Mouse (Mus musculus): ENCODE measurements around the gene Mrs2. TPM values are rescaled to one million over a fixed set of nuclear protein-coding genes. Genes with fewer than 3 reads are reported as not detected.
"Not testable (repeated sequence)": the region's sequence is repeated elsewhere in the genome, so short reads cannot be mapped to it uniquely, and the experiment has no call there.

The Mrs2 gene
- polyA plus RNA-seq, 1 experiment = 23.9 TPM

GRCm38 (mm10) chr13:24985435-24985834 lies 34.7 kb downstream of the Mrs2 start:
- 0 out of 2 replicates have a peak, but pooled peaks cover 2% of the 10 kb centered on the region for H3K36me3 ChIP-seq (ENCODE audit: control insufficient read depth, insufficient read depth, low read length)

GRCm38 (mm10) chr13:24981031-24981430 lies 39.1 kb downstream of the Mrs2 start:
- H3K27me3 ChIP-seq (replicated peaks; ENCODE audit: control insufficient read depth, insufficient read depth, low read length) = no peaks in the 10 kb centered on the region
- H3K27ac ChIP-seq (ENCODE audit: insufficient read depth, low read depth, low read length) = no peak overlapping the region
- H3K4me1 ChIP-seq (ENCODE audit: control insufficient read depth, insufficient read depth, low read length) = peaks cover 4% of the 10 kb centered on the region
- 85% methylated on average over 6 of the region's 6 CpGs for WGBS
- TF ChIP-seq POLR2A (IDR thresholded peaks at IDR 0.05; ENCODE audit: low read depth, low read length) (no peak), CTCF (conservative IDR thresholded peaks at IDR 0.05; ENCODE audit: insufficient read depth, insufficient read length, low read depth, low read length) (no peak)
- DNase-seq = no peak
- no peak overlapping the region for H3K4me3 ChIP-seq (ENCODE audit: insufficient read depth, low read depth, low read length)
- H3K36me3 ChIP-seq (ENCODE audit: control insufficient read depth, insufficient read depth, low read length) = no peaks in the 10 kb centered on the region

More at GRCm38 (mm10) chr13:24985435-24985834, 34.7 kb downstream of the Mrs2 start:
- 89% methylated on average over 2 of the region's 2 CpGs for WGBS
- peaks cover 4% of the 10 kb centered on the region; the same call in 1 of the 2 replicates for H3K4me1 ChIP-seq (ENCODE audit: control insufficient read depth, insufficient read depth, low read length)
- no peak overlapping the region for H3K27ac ChIP-seq (ENCODE audit: insufficient read depth, low read depth, low read length)
- no peak for DNase-seq
- TF ChIP-seq POLR2A (IDR thresholded peaks at IDR 0.05; ENCODE audit: low read depth, low read length) = no peak
- no peak for TF ChIP-seq CTCF (conservative IDR thresholded peaks at IDR 0.05; ENCODE audit: insufficient read depth, insufficient read length, low read depth, low read length)
- no peaks in the 10 kb centered on the region for H3K27me3 ChIP-seq (replicated peaks; ENCODE audit: control insufficient read depth, insufficient read depth, low read length)
- H3K4me3 ChIP-seq (ENCODE audit: insufficient read depth, low read depth, low read length) = no peak overlapping the region

- 62% methylated on average over 5 of the region's 5 CpGs for WGBS
- Histone ChIP-seq H3K4me1 (ENCODE audit: control insufficient read depth, insufficient read depth, low read length) (peaks cover 4% of the 10 kb centered on the region), H3K27ac (ENCODE audit: insufficient read depth, low read depth, low read length) (no peak overlapping the region), H3K4me3 (ENCODE audit: insufficient read depth, low read depth, low read length) (no peak overlapping the region), H3K27me3 (replicated peaks; ENCODE audit: control insufficient read depth, insufficient read depth, low read length) (no peaks in the 10 kb centered on the region), H3K36me3 (ENCODE audit: control insufficient read depth, insufficient read depth, low read length) (no peaks in the 10 kb centered on the region)
- TF ChIP-seq POLR2A (IDR thresholded peaks at IDR 0.05; ENCODE audit: low read depth, low read length) (no peak), CTCF (conservative IDR thresholded peaks at IDR 0.05; ENCODE audit: insufficient read depth, insufficient read length, low read depth, low read length) (no peak)
- peak; percentile 93 for DNase-seq
Measured at GRCm38 (mm10) chr13:24977820-24978342, 42.3 kb downstream of the Mrs2 start.

GRCm38 (mm10) chr13:24976384-24976783 lies 43.8 kb downstream of the Mrs2 start:
- 81% methylated on average over 4 of the region's 4 CpGs for WGBS
- H3K27ac ChIP-seq (ENCODE audit: insufficient read depth, low read depth, low read length) = no peak overlapping the region

GRCm38 (mm10) chr13:24971776-24972175 lies 48.4 kb downstream of the Mrs2 start:
- not testable (repeated sequence) for H3K36me3 ChIP-seq (ENCODE audit: control insufficient read depth, insufficient read depth, low read length); H3K27me3 ChIP-seq (replicated peaks; ENCODE audit: control insufficient read depth, insufficient read depth, low read length); DNase-seq; H3K27ac ChIP-seq (ENCODE audit: insufficient read depth, low read depth, low read length); H3K4me1 ChIP-seq (ENCODE audit: control insufficient read depth, insufficient read depth, low read length); H3K4me3 ChIP-seq (ENCODE audit: insufficient read depth, low read depth, low read length)
- WGBS = 85% methylated on average over 3 of the region's 3 CpGs

More at GRCm38 (mm10) chr13:24976384-24976783, 43.8 kb downstream of the Mrs2 start:
- peaks cover 4% of the 10 kb centered on the region for H3K4me1 ChIP-seq (ENCODE audit: control insufficient read depth, insufficient read depth, low read length)
- no peaks in the 10 kb centered on the region for H3K36me3 ChIP-seq (ENCODE audit: control insufficient read depth, insufficient read depth, low read length)
- no peak for DNase-seq
- H3K27me3 ChIP-seq (replicated peaks; ENCODE audit: control insufficient read depth, insufficient read depth, low read length) = no peaks in the 10 kb centered on the region
- no peak overlapping the region for H3K4me3 ChIP-seq (ENCODE audit: insufficient read depth, low read depth, low read length)
- TF ChIP-seq CTCF (conservative IDR thresholded peaks at IDR 0.05; ENCODE audit: insufficient read depth, insufficient read length, low read depth, low read length) (no peak), POLR2A (IDR thresholded peaks at IDR 0.05; ENCODE audit: low read depth, low read length) (no peak)

GRCm38 (mm10) chr13:24965846-24966201 lies 54.4 kb downstream of the Mrs2 start:
- DNase-seq = no peak
- 0 out of 2 replicates have a peak, but pooled peaks cover 3% of the 10 kb centered on the region for H3K4me1 ChIP-seq (ENCODE audit: control insufficient read depth, insufficient read depth, low read length)
- H3K27ac ChIP-seq (ENCODE audit: insufficient read depth, low read depth, low read length) = no peak overlapping the region
- no peaks in the 10 kb centered on the region for H3K36me3 ChIP-seq (ENCODE audit: control insufficient read depth, insufficient read depth, low read length)
- H3K27me3 ChIP-seq (replicated peaks; ENCODE audit: control insufficient read depth, insufficient read depth, low read length) = no peaks in the 10 kb centered on the region
- WGBS = 36% methylated on average over 5 of the region's 5 CpGs
- H3K4me3 ChIP-seq (ENCODE audit: insufficient read depth, low read depth, low read length) = 0 out of 2 replicates have a peak overlapping the region, but pooled peaks have one; percentile 29
- TF ChIP-seq POLR2A (IDR thresholded peaks at IDR 0.05; ENCODE audit: low read depth, low read length) = no peak
- no peak for TF ChIP-seq CTCF (conservative IDR thresholded peaks at IDR 0.05; ENCODE audit: insufficient read depth, insufficient read length, low read depth, low read length)

- H3K36me3 ChIP-seq (ENCODE audit: control insufficient read depth, insufficient read depth, low read length) = no peaks in the 10 kb centered on the region
- 0 out of 2 replicates have a peak, but pooled peaks cover 3% of the 10 kb centered on the region for H3K4me1 ChIP-seq (ENCODE audit: control insufficient read depth, insufficient read depth, low read length)
- DNase-seq = no peak
- TF ChIP-seq CTCF (conservative IDR thresholded peaks at IDR 0.05; ENCODE audit: insufficient read depth, insufficient read length, low read depth, low read length) (no peak), POLR2A (IDR thresholded peaks at IDR 0.05; ENCODE audit: low read depth, low read length) (no peak)
- WGBS = 13% methylated on average over 15 of the region's 15 CpGs
- peak overlapping the region; percentile 29; the same call in 1 of the 2 replicates for H3K4me3 ChIP-seq (ENCODE audit: insufficient read depth, low read depth, low read length)
- H3K27me3 ChIP-seq (replicated peaks; ENCODE audit: control insufficient read depth, insufficient read depth, low read length) = no peaks in the 10 kb centered on the region
- H3K27ac ChIP-seq (ENCODE audit: insufficient read depth, low read depth, low read length) = no peak overlapping the region
Measured at GRCm38 (mm10) chr13:24965130-24965845, 54.9 kb downstream of the Mrs2 start.
